15 mouse cellular contexts compared by ENCODE assay signal in the genomic region with DNA sequence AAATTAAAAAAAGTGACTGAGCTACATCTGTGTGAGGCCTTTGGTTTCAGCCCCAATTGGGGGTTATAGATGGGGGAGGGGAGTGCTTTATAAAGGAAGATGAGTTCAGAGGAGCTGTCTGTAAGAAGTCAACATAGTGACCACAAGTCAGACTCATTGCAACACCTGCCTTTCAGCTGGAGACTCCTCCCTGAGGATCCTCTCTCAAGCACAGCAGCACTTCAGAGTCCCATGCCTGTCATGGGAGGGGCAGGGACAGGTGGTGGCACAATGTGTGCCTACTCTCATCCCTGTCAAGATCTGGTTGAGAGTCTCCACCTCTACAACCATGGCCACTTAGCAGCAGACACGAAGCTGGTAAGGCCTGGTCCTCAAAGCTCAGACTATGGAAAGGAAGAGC. TPM values are rescaled to one million over a fixed set of nuclear protein-coding genes. Genes with fewer than 3 reads are reported as not detected.
A peak's percentile ranks its signal among the peaks of the same experiment; 100 is the strongest.
DNase-seq lines count a peak whose midpoint lies in the region; ATAC-seq and TF ChIP-seq lines count a peak whose summit lies in the region.
"Had no signal": no experiment of that assay in that cellular context is flagged by ENCODE, and none has a peak within 500 bp of the region (broad histone marks: within the 10 kb centered on the region; RNA-seq: fewer than 3 reads in every experiment).

No protein-coding gene starts in this region.

- 58% methylated on average over 1 of the region's 1 CpGs for WGBS in lung, postnatal 0 days
- WGBS in midbrain, embryonic 15.5 days: 86% methylated on average over 1 of the region's 1 CpGs
- 90% methylated on average over 1 of the region's 1 CpGs for WGBS in heart, embryonic 10.5 days

- no peak for DNase-seq in lung, postnatal 0 days (ENCODE audit: low spot score)
- DNase-seq in lung, adult 18-20 months: no peak
- DNase-seq in T-cell, adult 2 months (ENCODE audit: low spot score): peak; percentile 67
- DNase-seq in thymus, postnatal 14 days: peak; percentile 49
- no peak for DNase-seq in left cerebral cortex, adult 8-10 months (ENCODE audit: low spot score in 2 of 2)
- no peak for DNase-seq in heart, embryonic 10.5 days (ENCODE audit: low spot score)
- DNase-seq: adrenal gland, postnatal 36 days; cerebellum, adult 11-12 months; heart, adult 2 months; heart, postnatal 36 days; kidney, postnatal 10 days had no signal

- TF ChIP-seq CTCF in lung, postnatal 0 days (IDR thresholded peaks at IDR 0.05): no peak

- no peak for TF ChIP-seq EP300 in lung, postnatal 0 days (IDR thresholded peaks at IDR 0.05)

- no peak overlapping the region for H3K9ac ChIP-seq in lung, postnatal 0 days (replicated peaks; ENCODE audit: low read depth)
- H3K9ac ChIP-seq in midbrain, embryonic 15.5 days: no peak overlapping the region
- H3K9ac ChIP-seq: embryonic facial prominence, embryonic 12.5 days; limb, embryonic 13.5 days had no signal

- no peaks in the 10 kb centered on the region for H3K27me3 ChIP-seq in lung, postnatal 0 days (replicated peaks; ENCODE audit: insufficient read depth, low read length)
- no peaks in the 10 kb centered on the region for H3K27me3 ChIP-seq in midbrain, embryonic 15.5 days (replicated peaks)
- H3K27me3 ChIP-seq in heart, embryonic 10.5 days (ENCODE audit: insufficient read depth, poor library complexity, severe bottlenecking): no peaks in the 10 kb centered on the region
- H3K27me3 ChIP-seq: embryonic facial prominence, embryonic 12.5 days; limb, embryonic 13.5 days had no signal

- H3K36me3 ChIP-seq in lung, postnatal 0 days (ENCODE audit: insufficient read depth, low read length): no peaks in the 10 kb centered on the region
- no peaks in the 10 kb centered on the region for H3K36me3 ChIP-seq in midbrain, embryonic 15.5 days (replicated peaks)
- H3K36me3 ChIP-seq in heart, embryonic 10.5 days: no peaks in the 10 kb centered on the region
- H3K36me3 ChIP-seq: embryonic facial prominence, embryonic 12.5 days; limb, embryonic 13.5 days had no signal

- no peaks in the 10 kb centered on the region for H3K9me3 ChIP-seq in lung, postnatal 0 days (ENCODE audit: low read length)
- H3K9me3 ChIP-seq in midbrain, embryonic 15.5 days: no peaks in the 10 kb centered on the region
- no peaks in the 10 kb centered on the region for H3K9me3 ChIP-seq in heart, embryonic 10.5 days
- H3K9me3 ChIP-seq: embryonic facial prominence, embryonic 12.5 days; limb, embryonic 13.5 days had no signal

- H3K27ac ChIP-seq in lung, postnatal 0 days (ENCODE audit: low read length): no peak overlapping the region
- no peak overlapping the region for H3K27ac ChIP-seq in midbrain, embryonic 15.5 days
- no peak overlapping the region for H3K27ac ChIP-seq in heart, embryonic 10.5 days
- H3K27ac ChIP-seq: embryonic facial prominence, embryonic 12.5 days; heart, adult 2 months; limb, embryonic 13.5 days had no signal

- peaks cover 16% of the 10 kb centered on the region; the same call in 1 of the 2 replicates for H3K4me1 ChIP-seq in lung, postnatal 0 days (ENCODE audit: insufficient read depth, low read depth, low read length)
- H3K4me1 ChIP-seq in midbrain, embryonic 15.5 days: no peaks in the 10 kb centered on the region
- no peaks in the 10 kb centered on the region; the same call in 1 of the 2 replicates for H3K4me1 ChIP-seq in heart, embryonic 10.5 days
- H3K4me1 ChIP-seq: limb, embryonic 13.5 days had no signal

- H3K4me3 ChIP-seq in lung, postnatal 0 days (ENCODE audit: low read depth, low read length): no peak overlapping the region
- H3K4me3 ChIP-seq in midbrain, embryonic 15.5 days: no peak overlapping the region
- no peak overlapping the region for H3K4me3 ChIP-seq in heart, embryonic 10.5 days
- H3K4me3 ChIP-seq: embryonic facial prominence, embryonic 12.5 days; heart, adult 2 months; limb, embryonic 13.5 days had no signal

- ATAC-seq in lung, postnatal 0 days: peak; percentile 16; the same call in 1 of the 2 replicates
- peak; percentile 54; the same call in 1 of the 2 replicates for ATAC-seq in monocyte, adult 5-6 weeks (replicated peaks; ENCODE audit: insufficient number of reproducible peaks, low FRiP score, low TSS enrichment, poor library complexity, severe bottlenecking)
- no peak for ATAC-seq in midbrain, embryonic 15.5 days (replicated peaks)

- H3K4me2 ChIP-seq in lung, postnatal 0 days (replicated peaks; ENCODE audit: low read depth, low read length): no peak overlapping the region
- no peak overlapping the region for H3K4me2 ChIP-seq in midbrain, embryonic 15.5 days
- H3K4me2 ChIP-seq: embryonic facial prominence, embryonic 12.5 days; limb, embryonic 13.5 days had no signal

RNA-seq across cellular contexts. Expression of gene Ostf1, which starts 11.9 kb away (rescaled TPM):
- polyA plus RNA-seq in lung, postnatal 0 days (2015; fragmentation: Nextera tagmentation; extraction: Ambion mirVana): 215 and 248 TPM in 2 replicates
- 458 to 713 TPM (median 609 TPM) in 3 replicates for total RNA-seq in monocyte, adult 5-6 weeks (2017)
- 10 to 100 TPM; 16.3 to 22.2 (median 18.3) TPM for total RNA-seq in left cerebral cortex, adult 8-10 months (2022)
- 37.2 and 42.4 TPM in 2 replicates for polyA plus RNA-seq in midbrain, embryonic 15.5 days (2015; fragmentation: Nextera tagmentation; extraction: Ambion mirVana)
- polyA plus RNA-seq in heart, embryonic 10.5 days (2016; fragmentation: Nextera tagmentation; extraction: Ambion mirVana): 58.0 and 62.4 TPM in 2 replicates

RNA-seq across cellular contexts. Expression of gene Nmrk1, which starts 12.1 kb away (rescaled TPM):
- polyA plus RNA-seq in lung, postnatal 0 days (2015; fragmentation: Nextera tagmentation; extraction: Ambion mirVana): 5.0 and 7.4 TPM in 2 replicates
- total RNA-seq in monocyte, adult 5-6 weeks (2017): 7.0 to 19.9 TPM (median 7.7 TPM) in 3 replicates
- total RNA-seq in left cerebral cortex, adult 8-10 months (2022): 1 to 10 TPM; 4.9 to 6.5 (median 5.6) TPM
- polyA plus RNA-seq in midbrain, embryonic 15.5 days (2015; fragmentation: Nextera tagmentation; extraction: Ambion mirVana): 6.6 and 7.2 TPM in 2 replicates
- 6.0 and 6.7 TPM in 2 replicates for polyA plus RNA-seq in heart, embryonic 10.5 days (2016; fragmentation: Nextera tagmentation; extraction: Ambion mirVana)

RNA-seq across cellular contexts. Expression of gene Carnmt1, which starts 50.9 kb away (rescaled TPM):
- 21.1 and 25.1 TPM in 2 replicates for polyA plus RNA-seq in lung, postnatal 0 days (2015; fragmentation: Nextera tagmentation; extraction: Ambion mirVana)
- total RNA-seq in monocyte, adult 5-6 weeks (2017): 6.6 to 20.4 TPM (median 15.4 TPM) in 3 replicates
- total RNA-seq in left cerebral cortex, adult 8-10 months (2022): 10 to 100 TPM in 3 of 4 experiments, 1 to 10 TPM in 1; 9.1 to 11.1 (median 10.6) TPM
- 11.2 and 13.6 TPM in 2 replicates for polyA plus RNA-seq in midbrain, embryonic 15.5 days (2015; fragmentation: Nextera tagmentation; extraction: Ambion mirVana)
- 24.4 and 33.3 TPM in 2 replicates for polyA plus RNA-seq in heart, embryonic 10.5 days (2016; fragmentation: Nextera tagmentation; extraction: Ambion mirVana)

Comparison
In these comparisons a context has a peak if more than half of its experiments do, and no peak if none do; other contexts are left out.
1. DNase-seq: peak in T-cell, adult 2 months (single experiment) and thymus, postnatal 14 days (single experiment); none in lung, postnatal 0 days (single experiment), lung, adult 18-20 months (0 of 2), left cerebral cortex, adult 8-10 months (0 of 2) and heart, embryonic 10.5 days (single experiment).